Mouse (Mus musculus) lung, postnatal 0 days (tissue): ENCODE measurements around the gene Alg14. TPM values are rescaled to one million over a fixed set of nuclear protein-coding genes. Genes with fewer than 3 reads are reported as not detected.

Experiments
- ATAC-seq: fragments of 200-750 bp; cut with Nextera tagmentation; 2 replicates; pipeline ENCODE4 v1.8.0; 2017; ENCODE audit warnings: moderate library complexity
- DNase-seq: peaks from one replicate; pipeline ENCODE4 v3.0.0-alpha.2; 2016; ENCODE audit warnings: low spot score
- H3K27ac ChIP-seq: fragments of 300-500 bp; sonication (generic); 2 replicates; pipeline ENCODE4 v1.5.1; 2014; ENCODE audit warnings: antibody characterized with exemption, mild to moderate bottlenecking, low read length, mixed read lengths
- H3K27me3 ChIP-seq: fragments of 300-500 bp; sonication (generic); replicated peaks from 2 replicates; pipeline ENCODE4 v1.6.1; 2014; ENCODE audit warnings: low read length, mixed read lengths; ENCODE audit not compliant: insufficient read depth
- H3K36me3 ChIP-seq: fragments of 300-500 bp; sonication (generic); 2 replicates; pipeline ENCODE4 v1.6.1; 2014; ENCODE audit warnings: low read length, mixed read lengths; ENCODE audit not compliant: insufficient read depth
- H3K4me1 ChIP-seq: fragments of 300-500 bp; sonication (generic); 2 replicates; pipeline ENCODE4 v1.6.1; 2014; ENCODE audit warnings: antibody characterized with exemption, low read depth, low read length, mixed read lengths; ENCODE audit not compliant: insufficient read depth
- H3K4me2 ChIP-seq: fragments of 300-500 bp; sonication (generic); replicated peaks from 2 replicates; pipeline ENCODE4 v1.6.1; 2014; ENCODE audit warnings: low read depth, mild to moderate bottlenecking, low read length, moderate library complexity, mixed read lengths
- H3K4me3 ChIP-seq: fragments of 300-500 bp; sonication (generic); 2 replicates; pipeline ENCODE4 v1.5.1; 2014; ENCODE audit warnings: low read depth, low read length
- H3K9ac ChIP-seq: fragments of 300-500 bp; sonication (generic); replicated peaks from 2 replicates; pipeline ENCODE4 v1.6.1; 2014; ENCODE audit warnings: low read depth, mild to moderate bottlenecking
- H3K9me3 ChIP-seq: fragments of 300-500 bp; sonication (generic); 2 replicates; pipeline ENCODE4 v1.6.1; 2016; ENCODE audit warnings: low read length, mixed read lengths
- CTCF ChIP-seq: IDR thresholded peaks from 2 replicates; pipeline ENCODE4 v1.5.1; 2016; ENCODE audit warnings: antibody characterized with exemption, mild to moderate bottlenecking
- EP300 ChIP-seq: IDR thresholded peaks from 2 replicates; pipeline ENCODE4 v1.6.1; 2016; ENCODE audit warnings: antibody characterized with exemption, mild to moderate bottlenecking, control low read depth
- WGBS: fragments of 180-500 bp; shearing (Covaris S2); extraction: QIAGEN DNeasy Blood & Tissue Kit; methylation state at CpG from one replicate; pipeline ENCODE4 v1.1.7; 2014; 5-methylcytosine and 5-hydroxymethylcytosine counted together
- polyA plus RNA-seq: library from polyadenylated mRNA; unstranded; fragments of >200 nt; fragmentation: Nextera tagmentation; extraction: Ambion mirVana; gene quantifications from 2 replicates; pipeline ENCODE4 v1.2.1, GENCODE M21; 2015

Gene Alg14
- polyA plus RNA-seq, 1 experiment from 2014 or later: 33.4 TPM

GRCm38 (mm10) chr3:121315498-121315897 is 23.9 kb downstream of the Alg14 start:
- no peak overlapping the region for H3K4me3 ChIP-seq
- 93% methylated on average over 7 of the region's 7 CpGs for WGBS
- TF ChIP-seq CTCF: no peak
- TF ChIP-seq EP300: no peak
- no peak overlapping the region for H3K27ac ChIP-seq
- no peaks in the 10 kb centered on the region for H3K27me3 ChIP-seq
- H3K4me2 ChIP-seq: no peak overlapping the region
- H3K4me1 ChIP-seq: no peaks in the 10 kb centered on the region
- H3K36me3 ChIP-seq: no peaks in the 10 kb centered on the region
- no peaks in the 10 kb centered on the region; the same call in 1 of the 2 replicates for H3K9me3 ChIP-seq
- no peak overlapping the region for H3K9ac ChIP-seq
- DNase-seq (no peak), ATAC-seq (no peak)

- 91% methylated on average over 6 of the region's 6 CpGs for WGBS
- Histone ChIP-seq H3K27me3 (no peaks in the 10 kb centered on the region), H3K4me1 (no peaks in the 10 kb centered on the region), H3K27ac (no peak overlapping the region), H3K4me3 (no peak overlapping the region), H3K9me3 (no peaks in the 10 kb centered on the region; the same call in 1 of the 2 replicates), H3K4me2 (no peak overlapping the region), H3K36me3 (peaks cover 4% of the 10 kb centered on the region; the same call in 1 of the 2 replicates), H3K9ac (no peak overlapping the region)
- ATAC-seq (no peak), DNase-seq (no peak)
- TF ChIP-seq EP300 (no peak), CTCF (no peak)
Measured at GRCm38 (mm10) chr3:121319906-121320305, 28.3 kb downstream of the Alg14 start.

GRCm38 (mm10) chr3:121320896-121321295 is 29.3 kb downstream of the Alg14 start:
- Histone ChIP-seq H3K27ac (no peak overlapping the region), H3K36me3 (peaks cover 4% of the 10 kb centered on the region; the same call in 1 of the 2 replicates), H3K4me3 (no peak overlapping the region), H3K4me2 (no peak overlapping the region), H3K9ac (no peak overlapping the region), H3K4me1 (no peaks in the 10 kb centered on the region), H3K9me3 (no peaks in the 10 kb centered on the region), H3K27me3 (no peaks in the 10 kb centered on the region)
- no peak for ATAC-seq
- no peak for TF ChIP-seq EP300
- TF ChIP-seq CTCF: no peak
- WGBS: 94% methylated on average over 1 of the region's 1 CpGs
- DNase-seq: no peak

GRCm38 (mm10) chr3:121323371-121323770 is 31.8 kb downstream of the Alg14 start:
- no peak overlapping the region for H3K4me2 ChIP-seq
- no peaks in the 10 kb centered on the region for H3K9me3 ChIP-seq
- no peak overlapping the region for H3K27ac ChIP-seq
- WGBS: 96% methylated on average over 15 of the region's 15 CpGs
- no peaks in the 10 kb centered on the region for H3K27me3 ChIP-seq
- DNase-seq: no peak
- H3K4me3 ChIP-seq: no peak overlapping the region
- TF ChIP-seq CTCF: no peak
- H3K9ac ChIP-seq: no peak overlapping the region
- H3K36me3 ChIP-seq: peaks cover 4% of the 10 kb centered on the region; the same call in 1 of the 2 replicates
- H3K4me1 ChIP-seq: no peaks in the 10 kb centered on the region
- no peak for ATAC-seq

GRCm38 (mm10) chr3:121327406-121327805 is 35.8 kb downstream of the Alg14 start:
- no peak overlapping the region for H3K4me2 ChIP-seq
- no peak for TF ChIP-seq CTCF
- no peaks in the 10 kb centered on the region for H3K9me3 ChIP-seq
- WGBS: 51% methylated on average over 5 of the region's 5 CpGs
- H3K27me3 ChIP-seq: no peaks in the 10 kb centered on the region
- DNase-seq: no peak
- no peak overlapping the region for H3K4me3 ChIP-seq
- no peak overlapping the region for H3K9ac ChIP-seq
- no peak for ATAC-seq
- peaks cover 5% of the 10 kb centered on the region; the same call in 1 of the 2 replicates for H3K4me1 ChIP-seq
- H3K27ac ChIP-seq: no peak overlapping the region
- H3K36me3 ChIP-seq: no peaks in the 10 kb centered on the region

GRCm38 (mm10) chr3:121329647-121330046 is 38.1 kb downstream of the Alg14 start:
- Histone ChIP-seq H3K9me3 (no peaks in the 10 kb centered on the region), H3K27me3 (no peaks in the 10 kb centered on the region), H3K9ac (no peak overlapping the region), H3K4me2 (no peak overlapping the region), H3K36me3 (no peaks in the 10 kb centered on the region), H3K4me1 (peaks cover 5% of the 10 kb centered on the region; the same call in 1 of the 2 replicates), H3K4me3 (no peak overlapping the region), H3K27ac (no peak overlapping the region)
- DNase-seq (no peak), ATAC-seq (0 out of 2 replicates have a peak, but pooled peaks have one; percentile 25)
- TF ChIP-seq EP300 (no peak), CTCF (no peak)
- 49% methylated on average over 10 of the region's 10 CpGs for WGBS

GRCm38 (mm10) chr3:121330244-121330646 is 38.7 kb downstream of the Alg14 start:
- no peaks in the 10 kb centered on the region for H3K27me3 ChIP-seq
- H3K9me3 ChIP-seq: no peaks in the 10 kb centered on the region
- H3K4me2 ChIP-seq: no peak overlapping the region
- H3K9ac ChIP-seq: no peak overlapping the region
- ATAC-seq: no peak
- no peaks in the 10 kb centered on the region for H3K36me3 ChIP-seq
- H3K27ac ChIP-seq: no peak overlapping the region
- WGBS: 52% methylated on average over 7 of the region's 7 CpGs
- peaks cover 5% of the 10 kb centered on the region; the same call in 1 of the 2 replicates for H3K4me1 ChIP-seq
- H3K4me3 ChIP-seq: no peak overlapping the region
- TF ChIP-seq CTCF (no peak), EP300 (no peak)
- DNase-seq: no peak
